Mouse (Mus musculus) forebrain, embryonic 10.5 days (tissue): ENCODE measurements around the gene Ggta1. TPM values are rescaled to one million over a fixed set of nuclear protein-coding genes. Genes with fewer than 3 reads are reported as not detected.
A peak's percentile ranks its signal among the peaks of the same experiment; 100 is the strongest.

Experiments
- DNase-seq: peaks from one replicate; pipeline ENCODE4 v3.0.0-alpha.2; 2017; ENCODE audit warnings: low spot score; ENCODE audit errors: extremely low spot score
- H3K27ac ChIP-seq: fragments of 300-500 bp; sonication (generic); 2 replicates; pipeline ENCODE4 v1.5.1; 2016; ENCODE audit warnings: mild to moderate bottlenecking
- H3K27me3 ChIP-seq: fragments of 300-500 bp; sonication (generic); 2 replicates; pipeline ENCODE4 v1.6.1; 2016; ENCODE audit warnings: mild to moderate bottlenecking; ENCODE audit not compliant: poor library complexity, severe bottlenecking
- H3K36me3 ChIP-seq: fragments of 300-500 bp; sonication (generic); replicated peaks from 2 replicates; pipeline ENCODE4 v1.6.1; 2016; ENCODE audit warnings: mild to moderate bottlenecking, moderate library complexity
- H3K4me1 ChIP-seq: fragments of 300-500 bp; sonication (generic); 2 replicates; pipeline ENCODE4 v1.6.1; 2016
- H3K4me3 ChIP-seq: fragments of 300-500 bp; sonication (generic); 2 replicates; pipeline ENCODE4 v1.5.1; 2016; ENCODE audit warnings: mild to moderate bottlenecking, moderate library complexity
- H3K9me3 ChIP-seq: fragments of 300-500 bp; sonication (generic); 2 replicates; pipeline ENCODE4 v1.6.1; 2016; ENCODE audit warnings: mild to moderate bottlenecking, moderate library complexity
- WGBS: fragments of 180-500 bp; shearing (Covaris S2); methylation state at CpG from one replicate; pipeline ENCODE4 v1.1.7; 2016; 5-methylcytosine and 5-hydroxymethylcytosine counted together
- polyA plus RNA-seq: library from polyadenylated mRNA; unstranded; fragments of >200 nt; fragmentation: Nextera tagmentation; extraction: Ambion mirVana; gene quantifications from 2 replicates; pipeline ENCODE4 v1.2.1, GENCODE M21; 2016

Ggta1 gene
- polyA plus RNA-seq, 1 experiment from 2014 or later: 6.4 TPM

- peak; percentile 46 for DNase-seq
- no peaks in the 10 kb centered on the region for H3K36me3 ChIP-seq
- H3K9me3 ChIP-seq: no peaks in the 10 kb centered on the region
- H3K27ac ChIP-seq: no peak overlapping the region
- 57% methylated on average over 11 of the region's 11 CpGs for WGBS
- H3K27me3 ChIP-seq: no peaks in the 10 kb centered on the region
- no peaks in the 10 kb centered on the region for H3K4me1 ChIP-seq
- no peak overlapping the region for H3K4me3 ChIP-seq
Observed at GRCm38 (mm10) chr2:35397590-35398173, 65.3 kb downstream of the Ggta1 start.

GRCm38 (mm10) chr2:35397096-35397495 lies 65.9 kb downstream of the Ggta1 start, which contains the start of gene 4930402F06Rik:
4930402F06Rik (minus strand) TSS chr2:35397175.
- 84% methylated on average over 5 of the region's 5 CpGs for WGBS
- Histone ChIP-seq H3K36me3 (no peaks in the 10 kb centered on the region), H3K4me1 (no peaks in the 10 kb centered on the region), H3K27me3 (no peaks in the 10 kb centered on the region), H3K4me3 (no peak within 1 kb of the TSS), H3K9me3 (no peaks in the 10 kb centered on the region), H3K27ac (no peak within 1 kb of the TSS)
- no peak for DNase-seq

GRCm38 (mm10) chr2:35385441-35385871 lies 77.6 kb downstream of the Ggta1 start:
- Histone ChIP-seq H3K27ac (no peak overlapping the region), H3K4me1 (0 out of 2 replicates have a peak, but pooled peaks cover 4% of the 10 kb centered on the region), H3K27me3 (no peaks in the 10 kb centered on the region), H3K9me3 (no peaks in the 10 kb centered on the region), H3K4me3 (no peak overlapping the region), H3K36me3 (no peaks in the 10 kb centered on the region)
- WGBS: 86% methylated on average over 9 of the region's 9 CpGs
- DNase-seq: peak; percentile 5

- Histone ChIP-seq H3K4me3 (no peak overlapping the region), H3K27ac (no peak overlapping the region), H3K36me3 (no peaks in the 10 kb centered on the region), H3K9me3 (no peaks in the 10 kb centered on the region), H3K27me3 (no peaks in the 10 kb centered on the region), H3K4me1 (no peaks in the 10 kb centered on the region)
- no peak for DNase-seq
- WGBS: 75% methylated on average over 9 of the region's 9 CpGs
Observed at GRCm38 (mm10) chr2:35379306-35379705, 83.7 kb downstream of the Ggta1 start.

GRCm38 (mm10) chr2:35377600-35377999 lies 85.4 kb downstream of the Ggta1 start:
- H3K27ac ChIP-seq: no peak overlapping the region
- no peak for DNase-seq
- H3K4me3 ChIP-seq: no peak overlapping the region
- H3K36me3 ChIP-seq: no peaks in the 10 kb centered on the region
- no peaks in the 10 kb centered on the region for H3K9me3 ChIP-seq
- no peaks in the 10 kb centered on the region for H3K4me1 ChIP-seq
- H3K27me3 ChIP-seq: no peaks in the 10 kb centered on the region
- 86% methylated on average over 6 of the region's 6 CpGs for WGBS

- H3K4me3 ChIP-seq: no peak overlapping the region
- H3K27ac ChIP-seq: no peak overlapping the region
- no peaks in the 10 kb centered on the region for H3K27me3 ChIP-seq
- H3K4me1 ChIP-seq: no peaks in the 10 kb centered on the region
- DNase-seq: peak; percentile 45
- 13% methylated on average over 3 of the region's 3 CpGs for WGBS
- no peaks in the 10 kb centered on the region for H3K9me3 ChIP-seq
- no peaks in the 10 kb centered on the region for H3K36me3 ChIP-seq
Observed at GRCm38 (mm10) chr2:35373003-35373402, 90.0 kb downstream of the Ggta1 start.

- no peaks in the 10 kb centered on the region for H3K4me1 ChIP-seq
- H3K4me3 ChIP-seq: no peak overlapping the region
- no peak overlapping the region for H3K27ac ChIP-seq
- no peaks in the 10 kb centered on the region for H3K27me3 ChIP-seq
- no peak for DNase-seq
- no peaks in the 10 kb centered on the region for H3K9me3 ChIP-seq
- H3K36me3 ChIP-seq: no peaks in the 10 kb centered on the region
Observed at GRCm38 (mm10) chr2:35370686-35371085, 92.3 kb downstream of the Ggta1 start.

GRCm38 (mm10) chr2:35367629-35368028 lies 95.4 kb downstream of the Ggta1 start, which contains the start of gene 4930568D16Rik:
4930568D16Rik (minus strand) TSS chr2:35367729.
- Histone ChIP-seq H3K9me3 (no peaks in the 10 kb centered on the region; the same call in 1 of the 2 replicates), H3K4me3 (no peak within 1 kb of the TSS), H3K36me3 (no peaks in the 10 kb centered on the region), H3K4me1 (no peaks in the 10 kb centered on the region), H3K27ac (no peak within 1 kb of the TSS), H3K27me3 (no peaks in the 10 kb centered on the region)
- DNase-seq: no peak
- 76% methylated on average over 2 of the region's 2 CpGs for WGBS

Other genes with a start within 250 kb of the Ggta1 start
- gene Gsn, start 206.9 kb downstream of the Ggta1 start, polyA plus RNA-seq: 14.6 and 15.5 TPM in 2 replicates
- gene Stom, start 126.3 kb downstream of the Ggta1 start, polyA plus RNA-seq: 10.1 and 10.5 TPM in 2 replicates
- not detected in 2 replicates for gene 4930568D16Rik, start 95.5 kb downstream of the Ggta1 start, polyA plus RNA-seq
- gene 4930402F06Rik, start 66.1 kb downstream of the Ggta1 start, polyA plus RNA-seq: not detected in 2 replicates
- gene Dab2ip, start 95.0 kb upstream of the Ggta1 start, polyA plus RNA-seq: 22.0 and 23.3 TPM in 2 replicates